Mouse (Mus musculus) retina, adult 2 months (tissue): ENCODE measurements around the gene Atp5g2.

Experiments used
- DNase-seq: peaks from one replicate; pipeline ENCODE4 v3.0.0-alpha.2; 2012; ENCODE audit warnings: low read depth, low spot score

Gene Atp5g2

GRCm38 (mm10) chr15:102672215-102673071 lies at the start of gene Atp5g2:
Gene Atp5g2 (minus strand): TSS chr15:102672352.
- DNase-seq, result no peak

GRCm38 (mm10) chr15:102721016-102721898 lies 49.1 kb upstream of the Atp5g2 start:
- DNase-seq, result no peak

DNA sequence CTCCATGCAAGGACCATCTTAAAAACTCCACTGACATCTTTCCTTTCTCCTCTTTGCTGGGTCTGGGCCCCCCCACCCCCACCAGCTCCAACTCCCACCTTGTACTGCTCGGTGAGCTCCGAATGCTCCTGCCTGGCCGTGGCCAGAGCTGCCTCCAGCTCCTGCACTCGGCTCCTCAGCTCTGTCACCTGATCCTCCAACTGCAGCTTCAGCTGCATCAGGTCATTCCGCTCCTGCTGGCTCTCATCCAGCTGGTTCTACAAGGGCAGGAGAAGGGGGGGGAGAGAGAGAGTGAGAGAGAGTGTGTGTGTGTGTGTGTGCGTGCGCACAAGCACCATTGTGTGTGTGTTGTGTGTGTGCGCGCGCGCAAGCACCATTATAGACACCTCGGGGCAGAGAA lies 44.0 kb upstream of the Atp5g2 start:
- DNase-seq, result no peak

GRCm38 (mm10) chr15:102707736-102708269 lies 35.7 kb upstream of the Atp5g2 start:
- no peak for DNase-seq

- no peak for DNase-seq
Observed at GRCm38 (mm10) chr15:102705923-102706503, 33.9 kb upstream of the Atp5g2 start.

GRCm38 (mm10) chr15:102705226-102705894 lies 33.2 kb upstream of the Atp5g2 start:
- no peak for DNase-seq

GRCm38 (mm10) chr15:102704806-102705205 lies 32.7 kb upstream of the Atp5g2 start:
- no peak for DNase-seq

DNA sequence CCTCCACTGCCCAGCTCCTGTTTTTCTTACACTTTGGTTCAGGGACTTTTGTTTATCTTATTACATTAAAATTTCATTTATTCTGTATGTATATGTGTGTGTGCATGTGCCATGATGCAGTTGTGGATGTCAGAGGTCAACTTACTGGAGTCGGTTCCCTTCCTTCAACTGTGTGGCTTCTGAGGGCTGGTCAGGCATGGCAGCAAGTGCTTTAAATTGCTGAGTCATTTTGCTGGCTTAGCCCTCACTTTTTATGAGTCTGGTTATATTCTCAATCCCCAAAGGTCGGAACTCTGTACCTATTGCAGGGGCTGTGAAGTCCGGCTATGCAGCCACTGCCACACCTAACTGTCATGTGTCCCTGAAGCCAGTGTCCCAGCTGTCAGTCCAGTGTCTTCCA lies 30.8 kb upstream of the Atp5g2 start:
- DNase-seq, result no peak

- DNase-seq, result no peak
Observed at GRCm38 (mm10) chr15:102698193-102698592, 26.0 kb upstream of the Atp5g2 start.

GRCm38 (mm10) chr15:102696899-102697298 lies 24.7 kb upstream of the Atp5g2 start:
- no peak for DNase-seq

GRCm38 (mm10) chr15:102693600-102693999 lies 21.4 kb upstream of the Atp5g2 start:
- DNase-seq, result peak; percentile 75

- DNase-seq, result peak; percentile 60
Observed at GRCm38 (mm10) chr15:102692991-102693411, 20.8 kb upstream of the Atp5g2 start.

DNA sequence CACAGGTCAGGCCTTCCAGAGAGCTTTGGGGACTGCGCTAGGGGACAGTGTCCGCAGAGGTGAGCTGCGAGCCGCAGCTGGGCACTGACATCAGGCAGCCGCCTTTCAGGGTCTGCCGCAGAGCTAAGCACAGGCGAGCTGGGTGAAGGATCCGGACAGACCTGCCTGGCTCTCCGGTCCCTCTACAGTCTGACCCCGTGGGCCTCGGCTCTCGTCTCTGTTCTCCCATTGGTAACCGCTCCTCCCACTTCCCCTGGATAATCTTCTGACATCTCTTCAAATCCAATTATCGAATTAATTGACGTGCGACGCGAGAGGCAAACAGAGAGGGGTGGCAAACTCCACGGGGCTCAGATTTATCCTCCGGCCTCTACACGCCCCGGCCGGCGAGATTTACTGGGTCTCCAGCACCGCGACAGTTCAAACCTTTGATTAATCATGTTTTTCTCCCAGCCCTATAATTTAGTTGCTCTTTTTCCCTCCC lies 20.2 kb upstream of the Atp5g2 start:
- peak; percentile 90 for DNase-seq

- no peak for DNase-seq
Observed at GRCm38 (mm10) chr15:102685791-102686190, 13.6 kb upstream of the Atp5g2 start.

- no peak for DNase-seq
Observed at GRCm38 (mm10) chr15:102683670-102684069, 11.5 kb upstream of the Atp5g2 start.

DNA sequence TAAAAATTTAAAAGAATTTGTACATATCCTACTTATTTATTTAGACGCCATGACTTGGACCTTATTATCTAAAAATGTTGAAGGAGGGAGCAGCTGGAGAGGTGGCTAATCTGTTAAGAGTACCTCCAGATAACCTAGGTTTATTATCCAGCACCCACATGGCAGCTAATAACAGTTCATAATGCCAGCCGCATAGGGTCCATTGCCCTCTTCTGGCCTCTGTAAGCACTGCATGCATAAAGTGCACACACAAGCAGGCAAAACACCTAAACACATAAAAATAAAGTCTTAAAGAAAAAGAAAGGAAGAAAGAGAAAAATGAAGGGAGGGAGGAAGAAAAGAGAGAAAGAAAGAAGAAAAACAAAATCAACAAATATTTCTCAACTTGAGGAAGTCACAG lies 4.2 kb upstream of the Atp5g2 start:
- no peak for DNase-seq

GRCm38 (mm10) chr15:102673548-102673947 lies 1.4 kb upstream of the Atp5g2 start:
- DNase-seq, result no peak

GRCm38 (mm10) chr15:102671721-102672214 lies 384 bp downstream of the Atp5g2 start:
- DNase-seq, result no peak

DNA sequence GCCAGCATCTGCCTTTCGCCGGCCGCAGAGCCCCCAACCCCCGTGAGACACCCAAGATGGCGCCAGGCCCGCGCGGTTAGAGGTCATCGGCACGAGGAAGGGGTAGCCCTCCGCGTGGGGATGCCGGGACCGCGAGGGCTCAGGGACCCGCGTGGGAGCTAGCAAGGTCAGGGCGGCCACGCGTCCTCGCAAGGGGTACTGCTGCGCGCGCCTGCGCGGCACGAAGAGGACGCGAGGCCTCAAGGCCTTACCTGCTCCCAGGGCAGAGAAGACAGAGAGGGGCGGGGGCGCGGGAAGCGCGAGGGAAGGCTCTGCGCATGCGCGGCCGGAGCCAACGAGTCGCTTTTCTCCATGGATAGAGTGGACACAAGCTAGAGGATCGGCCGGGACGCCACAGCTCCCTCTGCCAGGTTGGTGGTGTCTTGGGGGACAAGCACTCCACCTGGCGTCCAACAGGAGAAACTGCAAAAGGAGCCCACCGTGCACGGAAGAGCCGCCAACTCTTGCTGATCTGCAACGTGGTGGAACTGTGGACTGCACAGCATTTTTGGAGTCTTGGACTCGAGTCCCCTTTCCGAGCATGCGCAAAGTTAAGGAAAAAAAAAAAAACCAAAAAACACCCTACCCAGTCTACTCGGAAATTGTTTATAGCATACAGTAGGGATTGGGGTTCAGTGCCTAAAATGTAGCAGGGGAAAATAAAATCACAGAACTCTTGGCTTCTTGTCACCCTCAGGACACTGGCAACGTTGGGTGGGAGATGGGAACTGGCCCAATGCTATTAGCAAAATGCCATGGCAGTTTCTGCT lies 1.2 kb downstream of the Atp5g2 start:
- DNase-seq, result peak; percentile 98

DNA sequence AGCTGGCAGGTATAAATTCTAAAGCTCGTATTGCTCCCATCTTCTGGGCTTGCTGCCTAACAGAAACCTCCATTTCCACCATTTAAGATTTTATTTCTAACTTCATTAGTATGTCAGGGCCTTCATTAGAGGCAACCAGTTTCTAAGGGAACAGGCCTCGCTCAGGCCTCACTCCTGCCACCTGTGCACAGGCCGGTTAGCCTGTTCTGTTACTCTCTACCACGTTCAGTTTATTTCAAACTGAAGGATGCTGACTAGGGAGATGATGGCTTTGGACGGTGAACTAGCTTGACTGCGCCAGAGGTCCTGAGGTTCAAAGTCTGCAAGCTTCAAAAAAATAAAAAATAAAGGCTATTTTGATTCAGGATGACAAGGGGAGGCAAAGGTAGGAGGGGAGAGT lies 1.9 kb downstream of the Atp5g2 start:
- DNase-seq, result no peak
